Mouse (Mus musculus): ENCODE measurements around the gene Ncoa7. TPM values are rescaled to one million over a fixed set of nuclear protein-coding genes. Genes with fewer than 3 reads are reported as not detected.

Gene Ncoa7
- total RNA-seq, 2 experiments from 2014 or later, result 4.9 to 5.2 TPM

- intact Hi-C loops (cut with DNase I; ENCODE audit: low total_unique reads), result no loop called here
- no peak for DNase-seq
Measured at GRCm38 (mm10) chr10:30754825-30755457, 48.2 kb downstream of the Ncoa7 start.

GRCm38 (mm10) chr10:30754082-30754481, 49.0 kb downstream of the Ncoa7 start:
- intact Hi-C loops (cut with DNase I; ENCODE audit: low total_unique reads), result no loop called here

GRCm38 (mm10) chr10:30752485-30752884, 50.6 kb downstream of the Ncoa7 start:
- DNase-seq, result no peak

More at GRCm38 (mm10) chr10:30754082-30754481, 49.0 kb downstream of the Ncoa7 start:
- DNase-seq, result no peak

GRCm38 (mm10) chr10:30751586-30751985, 51.5 kb downstream of the Ncoa7 start:
- DNase-seq, result no peak
- intact Hi-C loops (cut with DNase I; ENCODE audit: low total_unique reads), result no loop called here

More at GRCm38 (mm10) chr10:30752485-30752884, 50.6 kb downstream of the Ncoa7 start:
- intact Hi-C loops (cut with DNase I; ENCODE audit: low total_unique reads), result no loop called here

- no peak for DNase-seq
- intact Hi-C loops (cut with DNase I; ENCODE audit: low total_unique reads), result no loop called here
Measured at GRCm38 (mm10) chr10:30749807-30750206, 53.3 kb downstream of the Ncoa7 start.

GRCm38 (mm10) chr10:30745238-30745974, 57.7 kb downstream of the Ncoa7 start:
- intact Hi-C loops (cut with DNase I; ENCODE audit: low total_unique reads), result no loop called here
- DNase-seq, result no peak

- no peak for DNase-seq
- intact Hi-C loops (cut with DNase I; ENCODE audit: low total_unique reads), result no loop called here
Measured at GRCm38 (mm10) chr10:30743275-30743674, 59.9 kb downstream of the Ncoa7 start.

DNA sequence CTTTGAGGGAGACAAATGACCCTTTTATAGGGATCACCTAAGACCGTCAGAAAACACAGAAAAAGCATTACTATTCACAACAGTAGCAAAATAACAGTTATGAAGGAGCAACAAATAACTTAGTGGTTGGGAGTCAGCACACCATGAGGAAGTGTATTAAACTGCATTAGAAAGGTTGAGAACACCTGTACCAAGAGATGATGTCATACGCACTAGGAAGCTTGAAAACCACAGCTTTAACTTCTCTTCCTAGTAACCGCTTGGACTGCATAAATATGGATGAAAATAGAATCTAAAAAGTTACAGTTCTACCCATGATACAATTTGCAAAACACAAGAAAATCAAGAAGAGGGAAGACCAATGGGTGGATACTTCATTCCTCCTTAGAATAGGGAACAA, 64.7 kb downstream of the Ncoa7 start:
- no peak for DNase-seq
- intact Hi-C loops (cut with DNase I; ENCODE audit: low total_unique reads), result no loop called here

DNA sequence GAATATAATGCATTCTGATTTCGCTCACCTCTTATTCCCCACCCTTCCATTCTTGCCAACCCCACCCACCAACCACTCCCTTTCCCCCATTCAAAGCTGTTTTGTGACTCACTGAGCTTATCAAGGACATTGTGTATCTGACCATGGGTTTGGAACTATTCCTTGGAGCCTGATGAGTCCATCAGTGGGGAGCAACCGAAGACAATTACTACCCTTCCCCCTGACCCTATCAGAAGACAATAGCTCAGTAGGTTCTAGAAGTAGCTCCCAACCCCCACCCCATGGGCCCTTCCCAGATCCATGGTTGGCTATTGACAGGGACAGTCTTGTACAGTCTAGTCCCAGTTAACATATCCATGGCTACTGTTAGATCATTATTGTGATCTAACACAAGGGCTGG, 65.8 kb downstream of the Ncoa7 start:
- intact Hi-C loops (cut with DNase I; ENCODE audit: low total_unique reads), result no loop called here
- DNase-seq, result no peak

DNA sequence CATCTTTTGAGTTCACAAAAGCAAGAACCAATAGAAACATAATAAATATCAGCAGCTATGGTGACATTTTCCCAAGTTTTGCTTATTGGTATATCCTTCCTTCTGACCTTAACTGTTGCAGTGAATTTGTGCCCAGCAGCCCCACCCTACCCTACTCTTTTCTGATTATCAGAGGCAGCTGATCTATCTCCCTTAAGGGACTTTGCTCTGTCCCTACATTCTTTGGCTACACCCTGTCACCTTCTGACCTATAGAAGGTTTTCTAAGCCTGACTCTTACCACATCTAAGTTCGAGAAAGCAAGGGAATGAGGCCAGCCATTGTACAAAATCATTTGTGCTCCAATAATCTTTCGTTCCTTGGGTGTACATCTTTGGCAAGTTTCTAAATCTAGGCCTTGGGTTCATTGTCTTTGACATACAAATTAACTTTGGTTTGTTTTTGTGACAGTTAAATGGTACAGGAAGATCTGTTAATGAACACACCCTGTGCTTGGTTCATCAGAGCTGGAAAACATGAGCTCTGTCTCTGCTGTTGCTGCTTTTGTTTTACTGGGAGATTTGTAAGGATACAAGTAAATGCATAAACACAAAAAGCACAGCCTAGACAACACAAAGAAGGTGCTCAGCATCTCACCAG, 69.9 kb downstream of the Ncoa7 start:
- intact Hi-C loops (cut with DNase I; ENCODE audit: low total_unique reads), result no loop called here
- no peak for DNase-seq

- peak; percentile 4 for DNase-seq
Measured at GRCm38 (mm10) chr10:30731321-30731914, 71.7 kb downstream of the Ncoa7 start.

DNA sequence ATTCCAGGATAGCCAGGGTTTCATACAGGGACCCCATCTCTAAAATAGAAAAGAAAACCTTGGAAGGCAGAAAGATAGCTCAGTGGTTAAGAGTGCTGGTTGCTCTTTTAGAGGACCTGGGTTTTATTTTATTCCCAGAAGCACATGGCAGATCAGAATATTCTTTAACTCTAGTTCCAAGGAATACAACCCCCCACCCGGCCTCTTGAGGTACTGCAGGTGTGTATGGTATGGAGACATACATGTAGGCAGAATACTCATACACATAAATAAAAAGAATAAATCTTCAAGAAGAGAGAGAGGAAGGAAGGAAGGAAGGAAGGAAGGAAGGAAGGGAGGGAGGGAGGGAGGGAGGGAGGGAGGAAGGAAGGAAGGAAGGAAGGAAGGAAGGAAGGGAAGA, 72.3 kb downstream of the Ncoa7 start:
- intact Hi-C loops (cut with DNase I; ENCODE audit: low total_unique reads), result no loop called here

More at GRCm38 (mm10) chr10:30731321-30731914, 71.7 kb downstream of the Ncoa7 start:
- intact Hi-C loops (cut with DNase I; ENCODE audit: low total_unique reads), result no loop called here

DNA sequence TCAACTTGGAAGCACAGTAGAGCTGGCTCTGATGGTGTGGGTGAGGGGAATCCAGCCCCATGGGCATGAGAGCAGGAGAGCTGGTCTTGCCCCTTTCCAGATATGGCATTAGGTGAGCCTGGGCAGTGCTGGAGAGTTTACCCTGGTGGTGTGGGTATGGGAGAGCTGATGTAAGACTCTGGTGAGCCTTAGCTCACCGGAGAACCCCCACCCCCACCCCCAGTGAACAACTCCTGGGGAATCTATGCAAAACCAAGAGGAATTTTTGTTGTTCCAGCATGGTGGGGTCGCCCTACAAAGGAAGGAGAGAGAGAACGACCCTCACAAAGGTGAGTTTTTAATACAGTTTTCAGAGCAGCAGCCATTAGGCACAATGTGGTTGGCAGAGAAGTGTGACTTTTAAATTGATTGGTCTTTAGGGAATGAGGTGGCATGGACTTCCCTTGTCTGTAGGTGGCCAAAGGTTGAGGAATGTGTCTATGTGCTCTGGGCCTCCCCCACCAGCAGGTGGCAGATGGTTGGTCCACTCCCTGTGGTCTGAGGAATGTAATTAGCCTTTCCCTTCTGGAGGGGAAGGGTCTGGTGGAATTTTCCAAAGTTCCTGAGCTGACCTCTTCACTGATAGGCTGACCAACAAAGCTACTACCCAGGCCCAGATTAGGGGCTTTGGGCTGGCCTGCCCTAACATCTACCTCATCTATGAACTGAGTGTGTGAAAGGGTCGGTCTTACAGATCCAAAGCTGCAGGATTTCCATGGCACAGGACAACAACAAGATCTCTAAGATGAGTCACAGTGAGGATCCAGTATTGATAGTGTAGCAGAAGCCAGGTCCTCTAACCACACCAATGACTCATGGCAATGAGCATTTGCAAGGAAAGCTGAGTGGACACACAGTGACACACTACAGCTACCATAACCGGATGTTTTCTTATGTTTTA, 73.7 kb downstream of the Ncoa7 start:
- no peak for DNase-seq
- intact Hi-C loops (cut with DNase I; ENCODE audit: low total_unique reads), result no loop called here

More for the DNA sequence above, 72.3 kb downstream of the Ncoa7 start:
- no peak for DNase-seq

GRCm38 (mm10) chr10:30723014-30723413, 80.1 kb downstream of the Ncoa7 start:
- DNase-seq, result no peak
- intact Hi-C loops (cut with DNase I; ENCODE audit: low total_unique reads), result no loop called here

DNA sequence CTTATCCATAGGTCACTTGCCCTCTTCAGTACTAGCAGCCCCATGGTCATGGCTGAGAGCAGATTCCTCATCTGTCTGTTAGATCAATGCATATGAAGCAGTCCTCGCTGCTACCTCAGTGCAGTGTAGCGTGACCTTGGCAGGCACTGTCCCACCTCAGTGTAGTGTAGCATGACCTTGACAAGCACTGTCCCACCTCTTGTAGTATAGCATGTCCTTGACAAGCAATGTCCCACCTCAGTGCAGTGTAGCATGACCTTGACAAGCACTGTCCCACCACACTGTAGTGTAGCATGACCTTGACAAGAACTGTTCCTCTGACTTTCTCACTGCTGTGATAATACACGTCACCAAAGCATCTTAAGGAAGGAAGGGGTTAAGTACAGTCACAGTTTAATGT, 82.6 kb downstream of the Ncoa7 start:
- no peak for DNase-seq
- intact Hi-C loops (cut with DNase I; ENCODE audit: low total_unique reads), result no loop called here

- no peak for DNase-seq
- intact Hi-C loops (cut with DNase I; ENCODE audit: low total_unique reads), result no loop called here
Measured at GRCm38 (mm10) chr10:30719947-30720346, 83.2 kb downstream of the Ncoa7 start.

- intact Hi-C loops (cut with DNase I; ENCODE audit: low total_unique reads), result no loop called here
- DNase-seq, result peak; percentile 5
Measured at GRCm38 (mm10) chr10:30718703-30719340, 84.3 kb downstream of the Ncoa7 start.

- intact Hi-C loops (cut with DNase I; ENCODE audit: low total_unique reads), result no loop called here
Measured at GRCm38 (mm10) chr10:30716171-30716570, 87.0 kb downstream of the Ncoa7 start.

DNA sequence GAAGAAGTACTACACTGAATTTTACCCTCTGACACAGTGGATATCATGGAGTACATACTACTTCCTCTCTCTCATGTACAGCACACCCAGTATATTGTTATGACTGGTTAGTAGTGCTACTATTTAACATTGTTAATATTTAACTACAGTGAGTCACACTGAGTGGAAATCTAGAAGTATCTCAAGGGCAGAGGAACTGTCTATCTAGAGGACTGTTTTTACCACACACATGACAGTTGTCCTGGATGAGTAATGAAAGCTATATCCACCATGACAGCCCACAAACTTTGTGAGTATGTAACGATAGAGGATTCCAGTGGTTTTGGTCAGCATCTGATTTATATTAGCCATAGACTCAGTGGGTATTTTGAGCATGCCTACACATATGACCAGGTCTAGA, 90.6 kb downstream of the Ncoa7 start:
- intact Hi-C loops (cut with DNase I; ENCODE audit: low total_unique reads), result no loop called here
- DNase-seq, result no peak

More at GRCm38 (mm10) chr10:30716171-30716570, 87.0 kb downstream of the Ncoa7 start:
- DNase-seq, result no peak

Data from gastrocnemius, postnatal 14 days (tissue).